Mouse (Mus musculus) liver, postnatal 0 days (tissue): ENCODE data around the gene Ttll11.

Experiments used
- CTCF ChIP-seq: sonication (generic); IDR thresholded peaks from 2 replicates; pipeline ENCODE4 v1.5.1; 2016; ENCODE audit warnings: antibody characterized with exemption, low read depth
- EP300 ChIP-seq: IDR thresholded peaks from 2 replicates; pipeline ENCODE4 v1.6.1; 2016; ENCODE audit warnings: antibody characterized with exemption, low read depth, mild to moderate bottlenecking

DNA sequence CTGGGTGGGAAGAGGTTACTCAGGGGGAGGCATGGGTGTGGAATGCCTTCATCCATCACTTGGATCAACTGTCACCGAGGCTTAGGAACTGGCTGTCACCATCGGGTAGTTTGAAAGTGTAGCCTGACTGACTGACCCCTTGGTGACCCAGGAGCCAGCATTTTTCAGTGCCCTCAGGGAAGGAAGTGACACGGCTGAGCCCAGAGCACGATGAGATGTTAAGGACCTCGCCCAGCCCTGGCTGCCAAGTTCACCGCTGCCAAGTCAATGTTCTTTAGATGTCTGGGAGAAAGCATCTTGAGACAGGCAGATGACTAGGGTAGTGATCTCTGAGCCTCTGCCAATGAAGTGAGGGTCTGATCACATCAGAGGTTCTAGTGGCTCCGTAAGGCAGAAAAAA, 95.4 kb downstream of the Ttll11 start:
- no peak for TF ChIP-seq EP300
- no peak for TF ChIP-seq CTCF
